Mouse (Mus musculus): ENCODE results near the gene Rpp38.
A peak's percentile ranks its signal among the peaks of the same experiment; 100 is the strongest.

Rpp38 gene

GRCm38 (mm10) chr2:3332484-3333242 is at the start of gene Rpp38:
TSS of gene Rpp38 (minus strand) at chr2:3332643.
- peak; percentile 94 for ATAC-seq (ENCODE audit: low TSS enrichment)

GRCm38 (mm10) chr2:3365127-3365526 is 32.7 kb upstream of the Rpp38 start:
- ATAC-seq (ENCODE audit: low TSS enrichment), result no peak

- ATAC-seq (ENCODE audit: low TSS enrichment), result no peak
Measured at GRCm38 (mm10) chr2:3361067-3361466, 28.6 kb upstream of the Rpp38 start.

GRCm38 (mm10) chr2:3357887-3358286 is 25.4 kb upstream of the Rpp38 start:
- ATAC-seq (ENCODE audit: low TSS enrichment), result no peak

GRCm38 (mm10) chr2:3356311-3356710 is 23.9 kb upstream of the Rpp38 start:
- no peak for ATAC-seq (ENCODE audit: low TSS enrichment)

GRCm38 (mm10) chr2:3355793-3356192 is 23.4 kb upstream of the Rpp38 start:
- no peak for ATAC-seq (ENCODE audit: low TSS enrichment)

- ATAC-seq (ENCODE audit: low TSS enrichment), result no peak
Measured at GRCm38 (mm10) chr2:3353160-3353559, 20.7 kb upstream of the Rpp38 start.

- peak; percentile 65; the same call in 1 of the 2 replicates for ATAC-seq (ENCODE audit: low TSS enrichment)
Measured at GRCm38 (mm10) chr2:3348919-3349318, 16.5 kb upstream of the Rpp38 start.

- ATAC-seq (ENCODE audit: low TSS enrichment), result no peak
Measured at GRCm38 (mm10) chr2:3348422-3348821, 16.0 kb upstream of the Rpp38 start.

- peak; percentile 76 for ATAC-seq (ENCODE audit: low TSS enrichment)
Measured at GRCm38 (mm10) chr2:3335611-3336301, 3.3 kb upstream of the Rpp38 start, which contains the start of gene Acbd7. TSS of gene Acbd7 (plus strand) at chr2:3336168.

- no peak for ATAC-seq (ENCODE audit: low TSS enrichment)
Measured at GRCm38 (mm10) chr2:3333761-3334160, 1.3 kb upstream of the Rpp38 start.

- no peak; the same call in 1 of the 2 replicates for ATAC-seq (ENCODE audit: low TSS enrichment)
Measured at GRCm38 (mm10) chr2:3332056-3332455, 387 bp downstream of the Rpp38 start.

GRCm38 (mm10) chr2:3331071-3331703 is 1.3 kb downstream of the Rpp38 start:
- no peak for ATAC-seq (ENCODE audit: low TSS enrichment)

- ATAC-seq (ENCODE audit: low TSS enrichment), result no peak
Measured at GRCm38 (mm10) chr2:3327351-3327750, 5.1 kb downstream of the Rpp38 start.

- ATAC-seq (ENCODE audit: low TSS enrichment), result no peak
Measured at GRCm38 (mm10) chr2:3326547-3326946, 5.9 kb downstream of the Rpp38 start.

- no peak for ATAC-seq (ENCODE audit: low TSS enrichment)
Measured at GRCm38 (mm10) chr2:3324381-3325130, 7.9 kb downstream of the Rpp38 start.

GRCm38 (mm10) chr2:3323132-3323531 is 9.3 kb downstream of the Rpp38 start:
- ATAC-seq (ENCODE audit: low TSS enrichment), result no peak

GRCm38 (mm10) chr2:3305426-3306025 is 26.9 kb downstream of the Rpp38 start:
- ATAC-seq (ENCODE audit: low TSS enrichment), result peak; percentile 62; the same call in 1 of the 2 replicates

GRCm38 (mm10) chr2:3295826-3296225 is 36.6 kb downstream of the Rpp38 start:
- ATAC-seq (ENCODE audit: low TSS enrichment), result no peak

- ATAC-seq (ENCODE audit: low TSS enrichment), result no peak
Measured at GRCm38 (mm10) chr2:3292170-3292569, 40.3 kb downstream of the Rpp38 start.

GRCm38 (mm10) chr2:3289581-3289980 is 42.9 kb downstream of the Rpp38 start:
- no peak for ATAC-seq (ENCODE audit: low TSS enrichment)
